Mouse (Mus musculus) spleen, postnatal 4 days (tissue): Measurements from ENCODE around the gene Tiparp.

ENCODE experiments used
- DNase-seq, 2 experiments: peaks; one replicate each; pipeline ENCODE4 v3.0.0; 2022; ENCODE audit warnings: low spot score in 2 of 2

Gene Tiparp

GRCm38 (mm10) chr3:65529471-65530215 lies 1.4 kb downstream of the Tiparp start:
- peak in 1 of 2 experiments; percentile 64 for DNase-seq

GRCm38 (mm10) chr3:65533014-65533413 lies 4.8 kb downstream of the Tiparp start:
- no peak for DNase-seq

DNA sequence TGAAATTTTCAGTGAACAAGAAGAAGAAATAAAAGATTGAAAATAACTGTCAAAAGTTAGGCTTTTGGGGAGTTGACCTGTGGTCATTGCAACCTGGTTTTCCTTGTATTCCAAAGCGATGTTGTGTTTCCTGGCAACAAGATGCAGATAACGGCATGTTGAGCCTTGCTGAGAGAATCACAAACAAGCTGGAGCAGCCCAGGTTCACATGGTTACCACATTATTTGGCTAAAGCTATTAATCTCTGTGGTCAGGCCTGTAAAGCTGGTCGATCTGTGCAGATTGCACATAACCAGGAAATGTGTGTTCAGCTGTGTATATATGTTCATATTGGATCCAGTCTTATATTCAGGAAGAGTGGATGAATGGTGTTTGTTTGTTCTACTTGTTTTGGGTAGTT lies 5.4 kb downstream of the Tiparp start:
- DNase-seq: no peak

DNA sequence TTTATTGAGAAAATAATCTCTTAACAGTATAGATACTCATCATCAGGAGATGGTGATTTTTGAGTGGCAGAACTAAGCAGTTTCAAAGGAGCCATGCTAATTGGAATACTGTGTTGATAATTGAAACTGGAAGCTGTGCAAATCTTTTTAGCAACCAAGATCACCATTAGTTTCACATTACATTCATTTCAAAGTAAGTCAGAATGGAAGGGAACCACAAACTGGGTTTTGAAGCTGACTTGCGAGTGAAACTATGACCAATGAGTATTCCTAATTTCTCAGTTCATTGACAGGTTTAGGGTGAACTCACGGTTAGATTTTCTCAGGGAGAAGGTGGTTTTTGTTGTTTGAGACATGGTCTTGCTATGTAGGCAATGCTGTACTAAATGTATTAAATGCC lies 6.3 kb downstream of the Tiparp start:
- DNase-seq: no peak

DNA sequence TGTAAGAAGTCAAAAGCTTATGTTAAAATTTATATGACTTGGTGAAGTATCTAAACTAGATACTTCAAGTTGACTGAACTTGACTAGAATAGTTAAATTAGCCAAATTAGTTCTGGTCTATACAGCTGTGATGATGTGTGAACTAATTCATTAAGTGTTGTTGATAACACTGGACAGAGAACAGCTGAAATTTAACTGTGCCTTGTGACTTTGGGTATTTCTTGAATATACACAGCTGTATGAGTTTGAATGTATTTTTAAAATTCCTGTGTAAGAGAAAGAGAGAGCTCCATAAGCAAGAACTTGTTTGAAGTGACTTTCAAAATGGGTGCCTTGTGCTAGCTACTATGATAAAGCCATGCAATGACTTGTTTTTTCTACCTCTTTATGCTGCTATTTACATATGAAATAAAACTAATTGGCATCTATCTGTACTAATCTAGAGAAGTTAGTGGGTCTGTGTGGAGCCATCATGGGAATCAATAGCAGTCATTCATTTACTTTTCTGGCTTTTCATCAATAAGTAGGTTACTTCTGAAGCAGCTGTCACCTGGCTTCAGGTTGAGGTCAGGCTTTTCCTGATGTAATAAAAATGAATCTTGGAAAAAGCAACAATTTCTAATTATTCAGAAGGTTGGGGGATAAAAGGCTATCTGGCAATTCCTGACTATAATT lies 7.0 kb downstream of the Tiparp start:
- DNase-seq: no peak

DNA sequence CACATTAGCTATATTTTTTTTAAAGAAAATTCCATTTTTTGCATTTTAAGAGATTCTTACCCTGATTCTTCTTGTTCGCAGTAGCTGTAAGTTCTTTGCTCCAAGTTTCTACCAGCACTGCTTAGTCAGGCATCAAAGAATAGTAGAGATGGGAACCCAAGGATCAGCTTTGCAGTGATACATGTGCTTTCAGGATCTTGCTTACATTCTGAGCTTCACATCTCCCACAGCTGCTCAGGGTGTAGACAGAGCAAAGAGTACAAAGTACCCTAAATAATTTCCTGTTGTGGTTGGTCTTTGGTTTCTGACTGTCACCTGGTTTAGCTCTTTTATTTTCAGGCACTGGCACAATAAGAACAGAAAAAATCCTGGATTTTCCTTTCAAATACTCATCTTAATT lies 9.1 kb downstream of the Tiparp start:
- DNase-seq: no peak

DNA sequence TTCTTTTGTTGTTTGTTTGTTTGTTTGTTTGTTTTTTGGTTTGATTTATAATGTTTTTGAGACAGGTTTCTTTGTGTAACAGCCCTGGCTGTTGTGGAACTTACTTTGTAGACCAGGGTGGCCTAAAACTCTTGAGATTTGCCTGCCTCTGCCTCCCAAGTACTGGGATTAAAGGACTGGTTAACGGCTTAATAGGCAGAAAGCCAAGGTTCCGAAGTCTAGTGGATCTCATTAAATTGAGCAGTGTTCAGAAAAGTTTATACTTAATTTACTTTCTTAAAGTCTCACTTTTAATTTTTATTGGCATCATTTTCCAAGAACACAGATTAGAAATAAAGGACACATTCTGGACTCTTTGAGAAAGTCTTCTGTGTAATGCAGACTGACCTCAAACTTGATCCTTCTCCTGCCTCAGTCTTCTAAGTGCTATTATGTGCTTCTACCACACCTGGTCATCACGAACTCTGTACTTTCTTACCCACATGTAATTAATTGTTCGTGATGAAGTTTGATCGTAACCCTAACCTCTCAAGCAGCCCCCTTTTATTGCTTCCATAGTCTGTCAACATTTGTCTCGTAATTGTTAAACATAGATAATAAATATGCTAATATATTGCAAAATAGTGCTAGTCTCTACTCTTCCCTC lies 12.8 kb downstream of the Tiparp start:
- DNase-seq: no peak

GRCm38 (mm10) chr3:65541552-65541935 lies 13.3 kb downstream of the Tiparp start:
- DNase-seq: no peak

DNA sequence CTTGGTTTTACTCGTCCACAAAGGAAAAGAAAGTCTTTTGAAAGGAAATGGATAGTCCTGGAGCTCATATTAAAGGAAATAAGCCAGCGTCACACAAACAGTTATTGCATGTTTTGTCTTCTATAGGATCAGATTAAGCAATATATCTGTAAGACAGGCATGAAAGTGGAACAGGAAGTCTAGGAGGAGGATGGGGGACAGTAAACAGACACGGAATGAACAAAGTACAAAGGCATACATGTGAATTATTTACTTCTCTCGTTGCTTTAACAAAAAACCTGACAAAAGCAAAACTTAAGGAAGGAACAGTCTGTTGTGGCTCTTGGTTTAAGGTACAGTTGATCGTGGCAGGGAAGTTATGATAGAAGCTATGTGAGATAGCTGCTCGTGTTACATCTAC lies 21.6 kb downstream of the Tiparp start:
- no peak for DNase-seq

DNA sequence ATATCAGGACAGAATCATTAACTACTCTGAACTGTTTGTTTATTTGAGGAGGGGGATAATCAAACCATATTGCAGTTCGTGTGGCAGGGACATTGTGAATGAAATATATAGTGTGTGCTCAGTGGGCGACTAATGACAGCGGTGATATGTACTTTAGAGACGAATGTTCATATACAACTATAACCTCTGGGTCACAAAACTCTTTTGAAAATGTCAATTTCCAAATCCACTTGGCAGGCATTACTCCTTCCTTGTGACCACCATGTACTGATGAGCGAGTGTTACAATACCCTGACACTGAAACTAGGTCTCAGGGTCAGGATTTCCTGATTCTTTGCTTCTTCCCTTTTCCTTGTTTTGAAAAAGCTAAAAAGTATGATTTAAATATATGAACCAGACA lies 22.9 kb downstream of the Tiparp start:
- no peak for DNase-seq

DNA sequence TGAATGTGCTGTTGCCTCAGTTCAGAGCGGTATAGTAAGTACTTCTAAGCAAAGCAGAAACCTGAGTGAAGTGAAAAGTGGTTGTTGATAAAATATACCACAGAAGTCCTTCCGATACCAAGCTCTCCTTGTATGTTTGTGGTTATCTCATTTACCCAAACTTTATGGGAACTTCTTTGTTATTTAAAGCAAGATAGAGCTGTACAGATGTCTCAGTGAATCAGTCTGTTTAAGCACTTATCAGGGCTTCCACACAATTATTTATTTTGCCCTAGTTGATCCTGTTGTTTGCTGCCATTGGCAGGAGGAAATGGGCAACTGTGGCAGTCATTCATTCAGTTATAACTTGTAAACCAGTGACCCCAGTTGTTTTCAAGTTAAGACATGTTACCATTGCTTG lies 26.4 kb downstream of the Tiparp start:
- no peak for DNase-seq

DNA sequence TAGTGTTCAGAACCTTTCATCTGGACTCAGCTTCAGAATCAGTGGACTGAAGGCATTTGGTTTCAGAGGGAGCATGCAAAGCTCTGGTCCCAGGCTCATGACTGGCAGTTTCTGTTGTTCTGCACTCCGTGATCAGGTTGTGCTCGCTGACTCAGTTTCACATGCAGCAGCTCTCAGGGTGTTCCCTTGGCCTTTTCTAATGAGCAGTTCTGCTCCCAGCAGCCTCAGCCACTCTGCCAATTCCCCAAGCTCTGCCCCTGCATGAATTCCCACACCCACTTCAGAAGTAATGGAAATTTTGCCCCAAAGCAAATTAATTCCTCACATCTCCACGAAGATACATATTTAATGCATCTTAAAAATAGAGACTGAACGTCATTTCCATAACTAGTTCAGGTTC lies 30.5 kb downstream of the Tiparp start:
- DNase-seq: no peak

DNA sequence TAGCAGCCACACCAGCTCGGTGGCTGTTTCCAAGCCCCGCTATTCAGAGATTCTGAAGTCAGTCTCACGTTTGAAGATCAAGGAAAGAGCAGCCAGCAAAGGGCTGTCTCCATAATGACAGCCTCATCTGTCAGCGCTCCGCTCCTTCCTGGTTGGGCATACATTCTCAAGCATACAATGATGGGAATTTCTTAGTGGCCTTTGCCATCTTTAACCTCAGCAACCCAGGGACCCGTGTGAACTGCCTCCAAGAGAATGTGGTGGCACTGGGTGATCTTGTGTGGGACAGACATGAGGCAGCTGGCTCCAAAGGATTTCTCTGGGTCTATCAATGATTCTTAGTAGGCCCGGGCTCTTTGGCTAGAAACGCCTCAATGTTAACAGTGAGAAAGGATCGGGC lies 34.0 kb downstream of the Tiparp start:
- DNase-seq: no peak

- no peak for DNase-seq
These were observed 34.5 kb downstream of the Tiparp start for GRCm38 (mm10) chr3:65562694-65563093.

DNA sequence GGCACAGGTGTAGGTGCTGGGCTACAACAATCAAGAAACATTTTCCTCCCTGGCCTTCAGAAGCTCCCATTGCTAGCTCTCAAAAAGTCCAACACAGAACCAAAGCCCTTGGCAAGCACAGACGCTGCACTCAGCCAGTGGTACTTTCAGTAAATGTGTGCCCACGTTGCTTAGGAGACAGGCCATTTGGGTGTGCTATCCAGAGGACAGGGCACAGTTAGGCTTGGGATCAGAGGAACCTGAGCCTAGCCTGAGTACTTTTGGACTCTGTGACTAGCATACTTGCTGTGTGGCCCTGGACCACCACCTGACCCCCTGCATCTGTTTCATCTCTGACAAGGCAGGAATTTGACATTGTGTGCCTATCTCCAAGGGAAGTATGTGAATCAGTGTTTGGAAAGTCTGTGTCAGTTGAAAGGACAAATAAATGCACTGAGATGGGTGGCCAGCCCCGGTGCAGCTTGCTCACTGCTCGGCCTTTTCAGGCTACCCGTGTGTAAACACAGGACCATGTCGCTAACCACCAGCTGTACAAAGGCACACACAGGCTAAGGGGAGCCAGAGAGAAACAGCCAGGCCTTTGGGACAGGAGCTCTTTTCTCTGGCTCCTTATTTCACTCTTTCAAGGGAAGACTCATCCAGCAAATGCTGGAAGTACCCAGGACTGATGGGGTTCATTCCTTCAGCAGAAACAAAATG lies 35.9 kb downstream of the Tiparp start:
- DNase-seq: no peak

GRCm38 (mm10) chr3:65565632-65566300 lies 37.6 kb downstream of the Tiparp start:
- DNase-seq: no peak

DNA sequence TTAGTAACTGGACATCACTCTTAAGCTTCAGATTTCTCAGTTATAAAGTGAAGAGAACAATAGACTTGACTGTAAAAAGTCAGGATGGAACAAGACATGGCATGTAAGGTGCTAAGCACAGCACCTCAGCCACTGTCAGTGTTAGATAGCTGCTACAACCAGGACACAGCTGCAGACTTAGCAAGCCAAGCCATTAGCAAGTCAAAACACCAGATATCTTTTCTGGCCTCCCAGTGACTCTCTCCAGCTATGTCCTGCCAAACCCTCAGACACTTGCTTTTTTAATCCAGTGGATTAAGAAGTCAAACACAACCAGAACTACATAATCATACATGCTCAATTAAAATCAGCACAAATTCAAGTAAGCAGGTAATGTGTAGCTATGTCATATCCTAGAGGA lies 41.7 kb downstream of the Tiparp start:
- DNase-seq: no peak

DNA sequence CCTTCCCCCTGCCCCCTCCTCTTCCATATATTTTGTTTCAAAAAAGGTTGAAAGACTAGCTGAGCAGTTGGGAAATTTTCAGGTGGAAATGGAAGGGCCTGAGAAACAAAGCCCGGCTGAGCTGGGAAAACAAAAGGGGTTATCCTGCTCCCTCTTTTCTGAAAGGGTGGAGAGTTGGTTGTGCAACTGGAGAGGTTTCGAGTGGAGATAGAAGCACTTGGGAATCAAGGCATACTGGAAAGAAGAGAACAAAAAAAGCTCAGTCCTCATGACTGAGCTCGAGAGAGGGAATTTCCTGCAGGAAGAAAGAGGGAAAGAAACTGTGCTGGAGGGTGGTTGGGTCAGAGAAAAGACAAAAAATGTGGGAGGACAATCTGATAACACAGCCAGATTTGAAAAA lies 45.3 kb downstream of the Tiparp start:
- DNase-seq: no peak

DNA sequence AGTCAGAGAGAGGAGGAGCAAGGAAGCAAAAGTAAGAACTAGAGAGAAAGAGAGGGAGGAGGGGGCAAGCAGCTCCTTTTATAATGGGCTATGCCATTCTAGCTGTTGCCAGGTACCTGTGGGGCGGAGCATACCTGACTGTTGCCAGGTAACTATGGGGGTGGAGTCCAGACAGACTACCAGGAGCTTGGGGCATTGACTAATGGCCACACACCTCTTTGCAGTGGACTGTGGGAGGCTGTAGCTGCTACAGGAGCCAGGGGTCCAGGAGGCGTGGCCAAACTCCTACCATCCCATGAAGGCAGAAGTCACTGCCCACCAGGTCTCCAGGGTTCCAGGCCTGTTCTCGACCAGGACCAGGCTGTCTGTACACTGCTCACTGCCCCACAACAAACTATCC lies 49.4 kb downstream of the Tiparp start:
- DNase-seq: no peak

- DNase-seq: no peak
These were observed 51.2 kb downstream of the Tiparp start for GRCm38 (mm10) chr3:65579260-65579921.

DNA sequence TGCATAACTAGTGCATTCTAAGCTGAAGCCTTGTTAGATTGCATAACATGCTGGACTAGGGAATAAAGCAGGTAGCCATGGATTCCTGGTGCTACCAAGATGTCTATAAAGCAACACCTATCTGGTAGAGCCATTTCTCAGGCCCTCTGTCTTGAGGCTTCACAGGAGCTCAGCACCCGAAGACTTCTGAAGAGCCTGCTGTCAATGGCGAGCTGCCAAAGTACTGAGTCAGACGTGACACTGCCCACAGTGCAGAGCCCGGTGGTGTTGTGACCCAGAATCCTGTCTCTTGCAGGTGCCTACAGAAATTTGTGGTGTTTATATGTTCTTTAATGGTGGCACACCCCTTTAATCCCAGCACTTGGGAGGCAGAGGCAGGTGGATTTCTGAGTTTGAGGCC lies 53.4 kb downstream of the Tiparp start:
- no peak for DNase-seq
